Mouse (Mus musculus): ENCODE results near the gene Vil1.

DNA sequence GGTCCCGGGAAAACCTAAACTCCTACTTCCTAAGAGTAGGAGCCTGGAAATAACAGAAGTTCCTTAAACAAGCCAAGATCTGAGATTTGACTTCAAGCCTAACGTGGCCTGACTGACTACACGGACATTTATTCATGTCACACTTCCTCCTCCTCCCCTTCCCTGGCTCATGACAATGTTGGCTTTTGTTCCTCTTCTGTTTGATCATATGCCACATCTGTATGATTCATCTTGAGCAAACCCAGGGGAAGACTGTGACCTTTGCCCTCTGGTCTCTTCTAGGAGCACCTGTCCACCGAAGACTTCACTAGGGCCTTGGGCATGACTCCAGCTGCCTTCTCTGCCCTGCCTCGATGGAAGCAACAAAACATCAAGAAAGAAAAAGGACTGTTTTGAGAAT, 25.4 kb downstream of the Vil1 start:
- TF ChIP-seq POLR2A (IDR thresholded peaks at IDR 0.05; ENCODE audit: low read depth, low read length) (no peak), CTCF (conservative IDR thresholded peaks at IDR 0.05; ENCODE audit: insufficient read depth, insufficient read length, low read depth, low read length) (no peak)
